ENCODE assay signal across 10 mouse cellular contexts in genomic region chr3:32472191-32472900, GRCm38 (mm10). TPM values are rescaled to one million over a fixed set of nuclear protein-coding genes. Genes with fewer than 3 reads are reported as not detected.
DNase-seq lines count a peak whose midpoint lies in the region; ATAC-seq and TF ChIP-seq lines count a peak whose summit lies in the region.
"Had no signal": no experiment of that assay in that cellular context is flagged by ENCODE, and none has a peak within 500 bp of the region (broad histone marks: within the 10 kb centered on the region; RNA-seq: fewer than 3 reads in every experiment).

No protein-coding gene starts in this region.

- TF ChIP-seq POLR2A in myocyte (IDR thresholded peaks at IDR 0.05; ENCODE audit: insufficient read length, low read depth) = no peak

- DNase-seq in kidney, adult 8-10 months = no peak
- peak; percentile 52 to 54 for DNase-seq in heart, adult 18-20 months
- DNase-seq in heart, postnatal 10 days = peak; percentile 57 to 60
- DNase-seq in layer of hippocampus, postnatal 10 days (ENCODE audit: low spot score in 2 of 2) = no peak
- DNase-seq in left cerebral cortex, postnatal 14 days (ENCODE audit: low spot score in 2 of 2) = no peak
- no peak for DNase-seq in frontal cortex, postnatal 14 days (ENCODE audit: low spot score in 2 of 2)
- DNase-seq: liver, embryonic 13.5 days had no signal

- no peak overlapping the region for H3K4me3 ChIP-seq in kidney, embryonic 15.5 days (replicated peaks)
- no peak overlapping the region for H3K4me3 ChIP-seq in myocyte
- H3K4me3 ChIP-seq: liver, embryonic 13.5 days had no signal

- intact Hi-C loops in heart, postnatal 10 days (cut with DNase I) = loop anchor here (2.0 kb wide), 1 partner anchor 36 kb away; no protein-coding TSS in a partner anchor
- intact Hi-C loops in left cerebral cortex, postnatal 14 days (cut with DNase I) = no loop called here

- H3K79me2 ChIP-seq in myocyte (ENCODE audit: control insufficient read depth, insufficient read depth) = no peaks in the 10 kb centered on the region

- H3K27me3 ChIP-seq in kidney, embryonic 15.5 days = no peaks in the 10 kb centered on the region
- no peaks in the 10 kb centered on the region for H3K27me3 ChIP-seq in myocyte (ENCODE audit: control insufficient read depth, insufficient read depth, insufficient read length)
- H3K27me3 ChIP-seq: liver, embryonic 13.5 days had no signal

- WGBS in kidney, embryonic 15.5 days = 47% methylated on average over 14 of the region's 14 CpGs

- H3K36me3 ChIP-seq in kidney, embryonic 15.5 days = no peaks in the 10 kb centered on the region
- no peaks in the 10 kb centered on the region for H3K36me3 ChIP-seq in myocyte (ENCODE audit: control insufficient read depth, insufficient read depth)
- H3K36me3 ChIP-seq: liver, embryonic 13.5 days had no signal

- H3K4me2 ChIP-seq in kidney, embryonic 15.5 days = peak overlapping the region; percentile 33; the same call in 1 of the 2 replicates
- no peak overlapping the region for H3K4me2 ChIP-seq in myocyte (ENCODE audit: low read depth)
- H3K4me2 ChIP-seq: liver, embryonic 13.5 days had no signal

- peak overlapping the region; percentile 55; the same call in 1 of the 2 replicates for H3K27ac ChIP-seq in kidney, embryonic 15.5 days
- H3K27ac ChIP-seq: liver, embryonic 13.5 days had no signal

- ATAC-seq in kidney, embryonic 15.5 days (replicated peaks; ENCODE audit: low FRiP score) = peak; percentile 47; the same call in 1 of the 2 replicates
- ATAC-seq: activated CD4-positive, CD25-positive, alpha-beta regulatory T cell, adult 4 months had no signal

- no peak overlapping the region for H3K9ac ChIP-seq in kidney, embryonic 15.5 days
- H3K9ac ChIP-seq: liver, embryonic 13.5 days had no signal

- peaks cover 29% of the 10 kb centered on the region for H3K4me1 ChIP-seq in kidney, embryonic 15.5 days
- H3K4me1 ChIP-seq: liver, embryonic 13.5 days had no signal

- H3K9me3 ChIP-seq in kidney, embryonic 15.5 days (replicated peaks) = no peaks in the 10 kb centered on the region
- H3K9me3 ChIP-seq: liver, embryonic 13.5 days had no signal

- no peak overlapping the region for H3ac ChIP-seq in myocyte (ENCODE audit: control insufficient read depth, insufficient read length)

TF ChIP-seq in myocyte, 11 proteins besides CTCF, POLR2A, EP300 and RAD21:
- peak; percentile 53 for TF ChIP-seq POLR2AphosphoS2 (IDR thresholded peaks at IDR 0.05; ENCODE audit: insufficient read length, low read depth)
- no peak for TF ChIP-seq MAX (IDR thresholded peaks at IDR 0.05; ENCODE audit: low read depth)

RNA-seq across cellular contexts. Expression of gene Kcnmb3, which starts 19.7 kb away (rescaled TPM):
- polyA plus RNA-seq in kidney, embryonic 15.5 days (2015; fragmentation: Nextera tagmentation; extraction: Ambion mirVana) = 0.13 TPM in 1 of 2 replicates, not detected in the other
- not detected for total RNA-seq in heart, adult 18-20 months (2021)
- under 1 TPM; 0.20 to 0.55 TPM for total RNA-seq in heart, postnatal 10 days (2021)
- polyA plus RNA-seq in myocyte (2012; fragmentation: generic; extraction: Trizol) = not detected
- total RNA-seq in layer of hippocampus, postnatal 10 days (2021) = under 1 TPM; 0.69 to 0.76 TPM
- total RNA-seq in left cerebral cortex, postnatal 14 days (2021) = under 1 TPM in 1 of 2 experiments, not detected in 1; 0.75 TPM
- polyA plus RNA-seq: liver, embryonic 13.5 days had no signal

RNA-seq across cellular contexts. Expression of gene Zfp639, which starts 37.7 kb away (rescaled TPM):
- 32.8 and 36.1 TPM in 2 replicates for polyA plus RNA-seq in kidney, embryonic 15.5 days (2015; fragmentation: Nextera tagmentation; extraction: Ambion mirVana)
- total RNA-seq in heart, adult 18-20 months (2021) = 10 to 100 TPM; 24.7 to 26.6 TPM
- total RNA-seq in heart, postnatal 10 days (2021) = 10 to 100 TPM; 24.0 to 30.2 TPM
- polyA plus RNA-seq in myocyte (2012; fragmentation: generic; extraction: Trizol) = 25.3 TPM
- 10 to 100 TPM; 34.9 to 39.1 TPM for total RNA-seq in layer of hippocampus, postnatal 10 days (2021)
- 10 to 100 TPM; 34.7 to 37.1 TPM for total RNA-seq in left cerebral cortex, postnatal 14 days (2021)

RNA-seq across cellular contexts. Expression of gene Mfn1, which starts 56.9 kb away (rescaled TPM):
- polyA plus RNA-seq in kidney, embryonic 15.5 days (2015; fragmentation: Nextera tagmentation; extraction: Ambion mirVana) = 32.3 and 33.4 TPM in 2 replicates
- 100 to 1,000 TPM; 413 to 428 TPM for total RNA-seq in heart, adult 18-20 months (2021)
- 100 to 1,000 TPM; 326 to 361 TPM for total RNA-seq in heart, postnatal 10 days (2021)
- polyA plus RNA-seq in myocyte (2012; fragmentation: generic; extraction: Trizol) = 17.0 TPM
- 10 to 100 TPM; 96.3 to 99.0 TPM for total RNA-seq in layer of hippocampus, postnatal 10 days (2021)
- total RNA-seq in left cerebral cortex, postnatal 14 days (2021) = 100 to 1,000 TPM in 1 of 2 experiments, 10 to 100 TPM in 1; 94.2 to 110 TPM

Comparison
In these comparisons a context has a peak if more than half of its experiments do, and no peak if none do; other contexts are left out.
1. DNase-seq: peak in heart, adult 18-20 months (2 of 2) and heart, postnatal 10 days (2 of 2); none in kidney, adult 8-10 months (0 of 2), layer of hippocampus, postnatal 10 days (0 of 2), left cerebral cortex, postnatal 14 days (0 of 2) and frontal cortex, postnatal 14 days (0 of 2).